Mouse (Mus musculus) midbrain, embryonic 13.5 days (tissue): ENCODE data around the gene Hist1h3b. TPM values are rescaled to one million over a fixed set of nuclear protein-coding genes. Genes with fewer than 3 reads are reported as not detected.
"Not testable (repeated sequence)": the region's sequence is repeated elsewhere in the genome, so short reads cannot be mapped to it uniquely, and the experiment has no call there.

ENCODE experiments used
- ATAC-seq: fragments of 200-750 bp; cut with Nextera tagmentation; 2 replicates; pipeline ENCODE4 v1.8.0; 2017; ENCODE audit warnings: mild to moderate bottlenecking, moderate TSS enrichment, moderate library complexity
- H3K27ac ChIP-seq: fragments of 300-500 bp; sonication (generic); 2 replicates; pipeline ENCODE4 v1.5.1; 2015; ENCODE audit warnings: inconsistent platforms, mild to moderate bottlenecking, moderate library complexity
- H3K27me3 ChIP-seq: fragments of 300-500 bp; sonication (generic); 2 replicates; pipeline ENCODE4 v1.6.1; 2015; ENCODE audit warnings: mild to moderate bottlenecking, inconsistent platforms
- H3K36me3 ChIP-seq: fragments of 300-500 bp; sonication (generic); 2 replicates; pipeline ENCODE4 v1.6.1; 2015; ENCODE audit warnings: mild to moderate bottlenecking, inconsistent platforms
- H3K4me1 ChIP-seq: fragments of 300-500 bp; sonication (generic); replicated peaks from 2 replicates; pipeline ENCODE4 v1.6.1; 2015; ENCODE audit warnings: inconsistent platforms
- H3K4me2 ChIP-seq: fragments of 300-500 bp; sonication (generic); replicated peaks from 2 replicates; pipeline ENCODE4 v1.6.1; 2015; ENCODE audit warnings: moderate library complexity, mild to moderate bottlenecking, inconsistent platforms
- H3K4me3 ChIP-seq: fragments of 300-500 bp; sonication (generic); replicated peaks from 2 replicates; pipeline ENCODE4 v1.5.1; 2015; ENCODE audit warnings: mild to moderate bottlenecking, inconsistent platforms
- H3K9ac ChIP-seq: fragments of 300-500 bp; sonication (generic); replicated peaks from 2 replicates; pipeline ENCODE4 v1.6.1; 2015; ENCODE audit warnings: mild to moderate bottlenecking, inconsistent platforms
- H3K9me3 ChIP-seq: fragments of 300-500 bp; sonication (generic); 2 replicates; pipeline ENCODE4 v1.6.1; 2016; ENCODE audit warnings: mild to moderate bottlenecking, inconsistent platforms
- WGBS: fragments of 180-500 bp; shearing (Covaris S2); methylation state at CpG from one replicate; pipeline ENCODE4 v1.1.7; 2015; 5-methylcytosine and 5-hydroxymethylcytosine counted together
- polyA plus RNA-seq: library from polyadenylated mRNA; unstranded; fragments of >200 nt; fragmentation: Nextera tagmentation; extraction: Ambion mirVana; gene quantifications from 2 replicates; pipeline ENCODE4 v1.2.1, GENCODE M21; 2015

Hist1h3b gene
- polyA plus RNA-seq, 1 experiment from 2014 or later: 6.3 TPM

DNA sequence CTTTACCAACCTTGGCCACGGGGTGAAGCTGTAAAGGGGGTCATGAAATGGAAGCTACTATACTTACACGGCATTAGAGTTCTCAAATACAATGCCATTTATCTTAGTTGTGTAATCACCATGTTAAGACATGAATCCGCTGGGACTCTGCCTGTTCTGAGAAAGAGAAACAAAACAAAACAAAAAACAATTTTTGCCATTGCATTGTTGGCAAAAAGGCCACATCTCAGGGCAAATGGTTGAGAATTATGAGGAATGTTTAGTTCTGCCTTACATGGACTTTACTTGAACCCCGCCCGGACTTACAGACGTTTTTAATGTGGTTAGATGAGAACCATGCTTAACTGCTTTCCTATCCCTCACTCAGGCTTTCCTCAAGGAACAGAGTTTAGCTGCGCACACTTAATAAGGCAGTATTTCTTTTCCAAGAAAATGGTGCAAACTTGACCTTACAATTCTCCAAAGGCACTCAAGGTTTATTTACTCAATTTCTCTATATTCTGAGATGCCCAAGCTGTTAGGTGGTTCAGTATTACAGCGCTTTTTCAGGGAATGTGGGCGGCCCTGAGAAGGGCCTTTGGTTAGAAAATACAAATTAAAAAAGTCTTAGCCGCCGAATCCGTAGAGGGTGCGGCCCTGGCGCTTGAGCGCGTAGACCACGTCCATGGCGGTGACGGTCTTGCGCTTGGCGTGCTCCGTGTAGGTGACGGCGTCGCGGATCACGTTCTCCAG lies 8.3 kb downstream of the Hist1h3b start:
- peak overlapping the region; percentile 84 for H3K27ac ChIP-seq
- ATAC-seq: no peak
- peaks cover 35% of the 10 kb centered on the region for H3K4me1 ChIP-seq
- H3K9ac ChIP-seq: peak overlapping the region; percentile 66
- WGBS: 2% methylated on average over 22 of the region's 27 CpGs
- H3K4me3 ChIP-seq: peak overlapping the region; percentile 59
- H3K4me2 ChIP-seq: peak overlapping the region; percentile 87
- H3K36me3 ChIP-seq: no peaks in the 10 kb centered on the region
- no peaks in the 10 kb centered on the region for H3K9me3 ChIP-seq
- no peaks in the 10 kb centered on the region for H3K27me3 ChIP-seq

DNA sequence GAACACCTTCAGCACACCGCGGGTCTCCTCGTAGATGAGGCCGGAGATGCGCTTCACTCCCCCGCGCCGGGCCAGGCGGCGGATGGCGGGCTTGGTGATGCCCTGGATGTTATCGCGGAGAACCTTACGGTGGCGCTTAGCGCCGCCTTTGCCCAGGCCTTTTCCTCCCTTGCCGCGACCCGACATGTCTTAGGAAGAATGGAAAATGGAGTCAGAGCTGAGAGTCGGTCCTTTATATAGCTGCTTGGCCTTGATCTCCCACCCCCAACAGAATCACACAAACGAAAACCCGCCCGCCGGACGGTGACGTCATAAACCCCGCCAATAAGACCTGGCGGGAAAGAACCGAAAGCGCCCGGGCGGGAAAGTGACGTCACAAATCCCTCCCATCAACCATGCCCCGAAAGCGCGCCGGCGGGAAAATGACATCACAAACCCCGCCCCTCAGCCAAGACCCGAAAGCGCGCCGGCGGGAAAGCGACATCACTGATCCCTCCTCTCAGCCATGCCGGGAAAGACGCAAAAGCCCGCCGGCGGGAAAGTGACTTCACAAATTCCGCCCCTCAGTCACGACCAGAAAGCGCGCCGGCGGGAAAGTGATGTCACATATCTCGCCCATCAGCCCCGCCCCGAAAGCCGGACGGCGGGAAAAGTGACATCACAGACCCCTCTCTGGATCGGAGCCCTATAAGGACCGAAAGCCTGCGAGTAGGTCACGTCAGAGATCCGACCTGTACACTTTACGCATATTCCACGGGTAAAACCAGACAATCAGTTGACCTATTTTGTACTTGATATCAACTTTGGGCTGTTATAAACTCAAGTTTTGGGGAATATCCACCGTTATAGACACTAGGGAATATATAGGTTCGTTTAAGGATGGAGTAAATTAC lies 9.2 kb downstream of the Hist1h3b start, which contains the start of gene Hist1h4a:
TSS of gene Hist1h4a (minus strand) at position 259 of the 893 bp plus-strand sequence.
- H3K36me3 ChIP-seq: no peaks in the 10 kb centered on the region
- peak within 1 kb of the TSS; percentile 84 for H3K27ac ChIP-seq
- H3K4me3 ChIP-seq: peak within 1 kb of the TSS; percentile 59
- no peaks in the 10 kb centered on the region for H3K9me3 ChIP-seq
- H3K27me3 ChIP-seq: no peaks in the 10 kb centered on the region
- under 1% methylated on average over 61 of the region's 72 CpGs for WGBS
- H3K9ac ChIP-seq: peak within 1 kb of the TSS; percentile 66
- peak; percentile 82 for ATAC-seq
- peaks cover 35% of the 10 kb centered on the region for H3K4me1 ChIP-seq
- H3K4me2 ChIP-seq: peak within 1 kb of the TSS; percentile 87

DNA sequence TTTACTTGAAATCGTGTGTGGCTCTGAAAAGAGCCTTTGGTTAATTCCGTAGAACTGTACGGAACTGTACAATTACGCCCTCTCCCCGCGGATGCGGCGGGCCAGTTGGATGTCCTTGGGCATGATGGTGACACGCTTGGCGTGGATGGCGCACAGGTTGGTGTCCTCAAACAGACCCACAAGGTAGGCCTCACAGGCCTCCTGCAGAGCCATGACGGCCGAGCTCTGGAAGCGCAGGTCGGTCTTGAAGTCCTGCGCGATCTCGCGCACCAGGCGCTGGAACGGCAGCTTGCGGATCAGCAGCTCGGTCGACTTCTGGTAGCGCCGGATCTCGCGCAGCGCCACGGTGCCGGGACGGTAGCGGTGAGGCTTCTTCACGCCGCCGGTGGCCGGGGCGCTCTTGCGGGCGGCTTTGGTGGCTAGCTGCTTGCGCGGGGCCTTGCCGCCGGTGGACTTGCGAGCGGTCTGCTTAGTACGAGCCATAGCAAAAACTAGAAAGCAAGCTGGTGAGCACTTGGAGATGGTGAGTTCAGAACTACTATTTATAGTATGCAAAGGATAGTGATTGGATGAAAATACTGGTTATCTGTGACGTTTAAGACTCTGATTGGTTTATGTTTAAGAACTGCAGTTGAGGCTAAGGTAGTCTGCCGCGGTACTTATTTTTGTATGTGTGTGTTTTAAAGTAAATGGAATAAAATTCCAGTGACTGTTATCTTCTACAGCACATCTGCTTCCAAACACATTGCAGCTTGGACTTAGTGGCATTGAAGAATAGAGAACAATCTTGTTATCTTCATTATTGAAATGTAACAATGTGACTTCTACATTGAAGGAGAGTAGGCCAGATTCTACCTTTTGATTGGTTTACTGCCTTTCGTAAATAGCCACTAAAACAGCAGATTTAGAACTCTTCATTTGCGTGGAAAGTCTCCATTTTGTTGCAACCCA lies 10.1 kb downstream of the Hist1h3b start, which contains the start of gene Hist1h3a:
TSS of gene Hist1h3a (minus strand) at position 516 of the 951 bp plus-strand sequence.
- not testable (repeated sequence) for H3K9me3 ChIP-seq, H3K36me3 ChIP-seq, H3K27me3 ChIP-seq
- peak within 1 kb of the TSS; percentile 61 for H3K9ac ChIP-seq
- peak within 1 kb of the TSS; percentile 85 for H3K27ac ChIP-seq
- H3K4me1 ChIP-seq: peaks cover 35% of the 10 kb centered on the region
- peak; percentile 62 for ATAC-seq
- peak within 1 kb of the TSS; percentile 87 for H3K4me2 ChIP-seq
- under 1% methylated on average over 27 of the region's 52 CpGs for WGBS
- H3K4me3 ChIP-seq: peak within 1 kb of the TSS; percentile 59

DNA sequence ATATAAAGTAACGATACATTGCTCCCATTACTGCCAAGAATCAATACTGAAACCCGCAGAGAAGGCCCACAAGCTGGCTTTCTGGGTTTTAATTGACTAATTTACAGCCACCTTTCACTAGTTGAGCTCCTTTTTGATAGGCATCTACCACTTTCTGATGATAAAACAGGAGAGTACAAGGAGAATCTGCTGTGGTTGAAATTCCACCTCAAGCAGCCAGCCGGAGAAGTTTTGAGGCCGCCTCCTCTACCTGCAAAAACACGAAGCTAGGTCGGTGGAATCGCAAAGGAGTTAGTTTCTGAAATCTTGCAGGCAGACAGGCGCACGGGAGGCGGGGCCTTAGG lies 11.1 kb downstream of the Hist1h3b start:
- Histone ChIP-seq H3K27ac (peak overlapping the region; percentile 85), H3K9ac (0 out of 2 replicates have a peak overlapping the region, but pooled peaks have one; percentile 11), H3K27me3 (no peaks in the 10 kb centered on the region), H3K4me3 (peak overlapping the region; percentile 59), H3K36me3 (no peaks in the 10 kb centered on the region), H3K4me1 (peaks cover 30% of the 10 kb centered on the region), H3K4me2 (peak overlapping the region; percentile 87), H3K9me3 (no peaks in the 10 kb centered on the region)
- WGBS: 1% methylated on average over 10 of the region's 10 CpGs
- no peak for ATAC-seq

- Histone ChIP-seq H3K36me3 (no peaks in the 10 kb centered on the region), H3K9ac (peak within 1 kb of the TSS; percentile 74), H3K27ac (peak within 1 kb of the TSS; percentile 85), H3K27me3 (no peaks in the 10 kb centered on the region), H3K4me1 (peaks cover 30% of the 10 kb centered on the region), H3K4me2 (peak within 1 kb of the TSS; percentile 87), H3K4me3 (peak within 1 kb of the TSS; percentile 59), H3K9me3 (no peaks in the 10 kb centered on the region)
- ATAC-seq: peak; percentile 68
- 2% methylated on average over 34 of the region's 34 CpGs for WGBS
Measured at GRCm38 (mm10) chr13:23763586-23764323, 11.7 kb downstream of the Hist1h3b start, which contains the start of gene Hist1h1a. Gene Hist1h1a, plus strand, starts transcription at chr13:23763666.

- Histone ChIP-seq H3K4me3 (peak overlapping the region; percentile 59), H3K4me2 (peak overlapping the region; percentile 87), H3K9me3 (no peaks in the 10 kb centered on the region), H3K36me3 (no peaks in the 10 kb centered on the region), H3K4me1 (peaks cover 30% of the 10 kb centered on the region), H3K27ac (peak overlapping the region; percentile 85), H3K9ac (peak overlapping the region; percentile 74), H3K27me3 (no peaks in the 10 kb centered on the region)
- no peak for ATAC-seq
- WGBS: 26% methylated on average over 12 of the region's 12 CpGs
Measured at GRCm38 (mm10) chr13:23764324-23765171, 12.5 kb downstream of the Hist1h3b start.

GRCm38 (mm10) chr13:23765172-23765513 lies 13.1 kb downstream of the Hist1h3b start:
- no peak for ATAC-seq
- H3K27ac ChIP-seq: no peak overlapping the region

DNA sequence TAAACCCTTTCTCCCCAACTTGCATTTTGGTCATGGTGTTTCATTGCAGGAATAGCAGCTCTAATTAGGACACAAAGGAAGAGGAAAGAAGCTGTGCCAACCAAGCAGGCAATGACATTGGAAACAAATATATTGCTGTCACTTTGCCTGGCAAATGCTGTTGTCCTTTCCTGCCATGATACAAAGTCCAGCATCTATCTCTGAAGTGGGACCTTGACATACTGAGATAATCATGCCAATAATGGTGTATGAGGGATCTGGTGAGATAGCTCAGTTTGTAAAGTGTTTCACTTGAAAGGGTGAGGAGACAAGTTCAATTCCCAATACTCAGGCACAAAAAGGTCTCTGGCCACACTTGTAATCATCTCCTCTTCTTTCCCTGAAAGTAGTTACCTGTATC lies 14.7 kb downstream of the Hist1h3b start:
- Histone ChIP-seq H3K4me1 (peaks cover 16% of the 10 kb centered on the region), H3K9me3 (no peaks in the 10 kb centered on the region), H3K36me3 (no peaks in the 10 kb centered on the region), H3K9ac (no peak overlapping the region), H3K4me3 (no peak overlapping the region), H3K27ac (no peak overlapping the region), H3K4me2 (no peak overlapping the region), H3K27me3 (no peaks in the 10 kb centered on the region)
- no peak for ATAC-seq

More at GRCm38 (mm10) chr13:23765172-23765513, 13.1 kb downstream of the Hist1h3b start:
- Histone ChIP-seq H3K4me2 (no peak overlapping the region), H3K36me3 (no peaks in the 10 kb centered on the region), H3K27me3 (no peaks in the 10 kb centered on the region), H3K9me3 (no peaks in the 10 kb centered on the region), H3K4me3 (no peak overlapping the region), H3K9ac (no peak overlapping the region), H3K4me1 (peaks cover 26% of the 10 kb centered on the region)
- 69% methylated on average over 1 of the region's 1 CpGs for WGBS

DNA sequence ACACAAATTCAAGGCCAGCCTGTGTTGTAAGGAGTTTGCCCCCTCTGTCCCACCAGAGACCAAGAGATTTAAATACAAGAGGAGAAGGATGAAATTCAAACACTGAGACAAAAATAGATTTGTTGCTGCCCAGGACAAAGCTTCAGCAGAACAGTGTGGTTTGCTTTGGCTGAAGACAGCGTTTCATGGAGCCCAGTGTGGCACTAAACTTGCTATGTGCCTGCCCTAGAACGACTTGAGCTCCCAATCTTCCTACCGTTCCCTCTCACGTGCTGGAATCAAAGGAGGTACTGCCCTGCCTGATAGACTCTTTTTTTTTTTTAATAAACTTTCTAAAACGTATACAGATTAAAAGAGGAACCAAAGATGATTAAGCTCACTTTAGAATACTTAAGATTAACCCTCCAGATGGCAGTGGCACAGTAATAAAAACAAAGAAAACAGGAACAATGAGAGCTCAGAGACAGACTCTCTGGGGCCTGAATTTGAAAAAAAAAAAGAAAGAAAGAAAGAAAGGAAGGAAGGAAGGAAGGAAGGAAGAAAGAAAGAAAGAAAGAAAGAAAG lies 16.8 kb downstream of the Hist1h3b start:
- no peak overlapping the region for H3K9ac ChIP-seq
- WGBS: 40% methylated on average over 5 of the region's 5 CpGs

GRCm38 (mm10) chr13:23769613-23770012 lies 17.5 kb downstream of the Hist1h3b start, which contains the start of gene Trim38:
Gene Trim38, plus strand, starts transcription at chr13:23769913.
- WGBS: 91% methylated on average over 2 of the region's 2 CpGs
- not testable (repeated sequence) for H3K9ac ChIP-seq, H3K27me3 ChIP-seq, H3K27ac ChIP-seq, H3K4me2 ChIP-seq, H3K4me3 ChIP-seq, H3K36me3 ChIP-seq, H3K4me1 ChIP-seq, H3K9me3 ChIP-seq, ATAC-seq

More for the DNA sequence above, 16.8 kb downstream of the Hist1h3b start:
- Histone ChIP-seq H3K9me3 (no peaks in the 10 kb centered on the region), H3K27me3 (no peaks in the 10 kb centered on the region), H3K4me2 (no peak overlapping the region), H3K27ac (no peak overlapping the region), H3K4me3 (no peak overlapping the region), H3K36me3 (no peaks in the 10 kb centered on the region), H3K4me1 (peaks cover 12% of the 10 kb centered on the region)
- no peak for ATAC-seq
